Mouse (Mus musculus): ENCODE measurements around the gene Selenov. TPM values are rescaled to one million over a fixed set of nuclear protein-coding genes. Genes with fewer than 3 reads are reported as not detected.
A peak's percentile ranks its signal among the peaks of the same experiment; 100 is the strongest.

Selenov gene
- polyA plus RNA-seq, 1 experiment from 2014 or later = not detected

GRCm38 (mm10) chr7:28326457-28326856, 35.5 kb upstream of the Selenov start:
- Histone ChIP-seq H3K9me3 (ENCODE audit: low read depth, low read length) (no peaks in the 10 kb centered on the region), H3K27ac (ENCODE audit: low read depth) (no peak overlapping the region), H3K4me3 (ENCODE audit: low read depth, low read length) (no peak overlapping the region), H3K36me3 (ENCODE audit: insufficient read depth) (peaks cover 99% of the 10 kb centered on the region), H3K4me2 (no peak overlapping the region), H3K4me1 (ENCODE audit: insufficient read depth) (no peaks in the 10 kb centered on the region), H3K27me3 (ENCODE audit: insufficient read depth, low read length) (no peaks in the 10 kb centered on the region), H3K9ac (no peak overlapping the region)
- ATAC-seq (ENCODE audit: insufficient read depth) (no peak), DNase-seq (no peak)
- peak; percentile 11; the same call in 1 of the 2 replicates for TF ChIP-seq CTCF (IDR thresholded peaks at IDR 0.05; ENCODE audit: low read depth)
- 78% methylated on average over 4 of the region's 4 CpGs for WGBS

- peaks cover 98% of the 10 kb centered on the region for H3K36me3 ChIP-seq (ENCODE audit: insufficient read depth)
- H3K4me1 ChIP-seq (ENCODE audit: insufficient read depth) = no peaks in the 10 kb centered on the region
- no peak overlapping the region for H3K4me2 ChIP-seq
- H3K4me3 ChIP-seq (ENCODE audit: low read depth, low read length) = no peak overlapping the region
- no peaks in the 10 kb centered on the region for H3K27me3 ChIP-seq (ENCODE audit: insufficient read depth, low read length)
- H3K9me3 ChIP-seq (ENCODE audit: low read depth, low read length) = no peaks in the 10 kb centered on the region
- no peak for ATAC-seq (ENCODE audit: insufficient read depth)
- no peak overlapping the region for H3K9ac ChIP-seq
- no peak overlapping the region for H3K27ac ChIP-seq (ENCODE audit: low read depth)
- WGBS = 94% methylated on average over 8 of the region's 8 CpGs
- no peak for DNase-seq
- TF ChIP-seq CTCF (IDR thresholded peaks at IDR 0.05; ENCODE audit: low read depth) = no peak
These were observed 34.3 kb upstream of the Selenov start for GRCm38 (mm10) chr7:28325293-28325692.

- H3K36me3 ChIP-seq (ENCODE audit: insufficient read depth) = peaks cover 99% of the 10 kb centered on the region
- H3K27ac ChIP-seq (ENCODE audit: low read depth) = no peak overlapping the region
- H3K4me2 ChIP-seq = no peak overlapping the region
- DNase-seq (no peak), ATAC-seq (ENCODE audit: insufficient read depth) (no peak)
- no peak overlapping the region for H3K4me3 ChIP-seq (ENCODE audit: low read depth, low read length)
- no peak overlapping the region for H3K9ac ChIP-seq
- H3K4me1 ChIP-seq (ENCODE audit: insufficient read depth) = no peaks in the 10 kb centered on the region
- WGBS = 90% methylated on average over 15 of the region's 15 CpGs
- H3K27me3 ChIP-seq (ENCODE audit: insufficient read depth, low read length) = no peaks in the 10 kb centered on the region
- no peak for TF ChIP-seq CTCF (IDR thresholded peaks at IDR 0.05; ENCODE audit: low read depth)
- H3K9me3 ChIP-seq (ENCODE audit: low read depth, low read length) = no peaks in the 10 kb centered on the region
These were observed 31.2 kb upstream of the Selenov start for GRCm38 (mm10) chr7:28321974-28322720.

- Histone ChIP-seq H3K27ac (ENCODE audit: low read depth) (no peak overlapping the region), H3K9ac (no peak overlapping the region), H3K36me3 (ENCODE audit: insufficient read depth) (peaks cover 94% of the 10 kb centered on the region), H3K4me1 (ENCODE audit: insufficient read depth) (no peaks in the 10 kb centered on the region), H3K4me2 (no peak overlapping the region), H3K4me3 (ENCODE audit: low read depth, low read length) (no peak overlapping the region), H3K9me3 (ENCODE audit: low read depth, low read length) (no peaks in the 10 kb centered on the region), H3K27me3 (ENCODE audit: insufficient read depth, low read length) (no peaks in the 10 kb centered on the region)
- ATAC-seq (ENCODE audit: insufficient read depth) = no peak
- TF ChIP-seq CTCF (IDR thresholded peaks at IDR 0.05; ENCODE audit: low read depth) = no peak
- DNase-seq = no peak
- WGBS = 94% methylated on average over 17 of the region's 17 CpGs
These were observed 27.7 kb upstream of the Selenov start for GRCm38 (mm10) chr7:28318714-28319113.

- H3K36me3 ChIP-seq (ENCODE audit: insufficient read depth) = peaks cover 88% of the 10 kb centered on the region
- 81% methylated on average over 3 of the region's 3 CpGs for WGBS
- H3K27ac ChIP-seq (ENCODE audit: low read depth) = no peak overlapping the region
- DNase-seq = no peak
- H3K27me3 ChIP-seq (ENCODE audit: insufficient read depth, low read length) = no peaks in the 10 kb centered on the region
- TF ChIP-seq CTCF (IDR thresholded peaks at IDR 0.05; ENCODE audit: low read depth) = no peak
- no peaks in the 10 kb centered on the region for H3K4me1 ChIP-seq (ENCODE audit: insufficient read depth)
- H3K9me3 ChIP-seq (ENCODE audit: low read depth, low read length) = no peaks in the 10 kb centered on the region
- H3K4me3 ChIP-seq (ENCODE audit: low read depth, low read length) = no peak overlapping the region
- no peak for ATAC-seq (ENCODE audit: insufficient read depth)
- no peak overlapping the region for H3K9ac ChIP-seq
- H3K4me2 ChIP-seq = no peak overlapping the region
These were observed 27.1 kb upstream of the Selenov start for GRCm38 (mm10) chr7:28318036-28318435.

- Histone ChIP-seq H3K27me3 (ENCODE audit: insufficient read depth, low read length) (no peaks in the 10 kb centered on the region), H3K36me3 (ENCODE audit: insufficient read depth) (peaks cover 61% of the 10 kb centered on the region), H3K9me3 (ENCODE audit: low read depth, low read length) (no peaks in the 10 kb centered on the region), H3K4me1 (ENCODE audit: insufficient read depth) (0 out of 2 replicates have a peak, but pooled peaks cover 5% of the 10 kb centered on the region), H3K27ac (ENCODE audit: low read depth) (peak within 1 kb of the TSS; percentile 67), H3K4me2 (peak within 1 kb of the TSS; percentile 69), H3K4me3 (ENCODE audit: low read depth, low read length) (peak within 1 kb of the TSS; percentile 95), H3K9ac (peak within 1 kb of the TSS; percentile 87)
- WGBS = under 1% methylated on average over 45 of the region's 45 CpGs
- ATAC-seq (ENCODE audit: insufficient read depth) = peak; percentile 99
- no peak for TF ChIP-seq CTCF (IDR thresholded peaks at IDR 0.05; ENCODE audit: low read depth)
- DNase-seq = peak; percentile 99
These were observed 21.0 kb upstream of the Selenov start, which contains the start of gene Timm50 for GRCm38 (mm10) chr7:28311926-28312543. Gene Timm50, minus strand, starts transcription at chr7:28312072.
